Mouse (Mus musculus) brain, embryonic 14.5 days (tissue): ENCODE measurements around the gene Zpr1. TPM values are rescaled to one million over a fixed set of nuclear protein-coding genes. Genes with fewer than 3 reads are reported as not detected.
"Not testable (repeated sequence)": the region's sequence is repeated elsewhere in the genome, so short reads cannot be mapped to it uniquely, and the experiment has no call there.

Source experiments
- DNase-seq: peaks from one replicate; pipeline ENCODE4 v3.0.0-alpha.2; 2011; ENCODE audit warnings: low read depth
- CTCF ChIP-seq: fragments of 200-500 bp; IDR thresholded peaks from 2 replicates; pipeline ENCODE4 v1.5.1; 2012; ENCODE audit warnings: inconsistent platforms, mild to moderate bottlenecking, moderate library complexity, borderline replicate concordance; ENCODE audit not compliant: insufficient read depth, insufficient read length; ENCODE audit errors: extremely low read depth
- POLR2A ChIP-seq: fragments of 200-500 bp; IDR thresholded peaks from 2 replicates; pipeline ENCODE4 v1.6.1; 2012; ENCODE audit warnings: mild to moderate bottlenecking, inconsistent platforms, borderline replicate concordance; ENCODE audit not compliant: poor library complexity, insufficient read depth, insufficient read length, severe bottlenecking; ENCODE audit errors: extremely low read depth
- polyA plus RNA-seq: library from polyadenylated mRNA; depleted of rRNA; stranded (reverse); fragments of >200 nt; gene quantifications from 2 replicates; pipeline ENCODE4 v1.2.3, GENCODE M21; 2012

Zpr1 gene
- polyA plus RNA-seq, 1 experiment = 37.3 TPM

DNA sequence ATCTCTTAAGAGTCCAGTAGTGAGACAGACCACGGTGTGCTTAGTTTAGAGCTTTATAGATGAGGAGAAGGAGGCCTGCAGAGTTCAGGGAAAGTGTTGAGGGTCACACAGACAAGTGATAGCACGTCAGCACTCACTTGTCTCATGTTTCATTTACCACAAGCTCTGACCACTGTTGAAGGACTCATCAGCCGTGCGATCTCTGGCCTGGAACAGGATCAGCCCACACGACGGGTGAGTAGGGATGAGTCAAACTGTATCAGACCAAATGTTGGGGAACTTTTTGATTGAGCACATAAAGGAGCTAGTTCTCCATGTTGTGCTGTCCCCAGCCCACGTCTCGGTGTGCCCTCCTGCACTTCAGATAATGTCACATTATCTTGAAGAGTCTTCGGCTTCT, 1.6 kb downstream of the Zpr1 start:
- no peak for TF ChIP-seq POLR2A
- TF ChIP-seq CTCF = no peak
- DNase-seq = no peak

- DNase-seq = peak; percentile 95
- TF ChIP-seq CTCF (peak; percentile 58; the same call in 1 of the 2 replicates), POLR2A (peak; percentile 74; the same call in 1 of the 2 replicates)
These were observed 10.0 kb downstream of the Zpr1 start, which contains the start of gene Bud13 for GRCm38 (mm10) chr9:46282631-46283436. Bud13 (plus strand) TSS chr9:46283008.

DNA sequence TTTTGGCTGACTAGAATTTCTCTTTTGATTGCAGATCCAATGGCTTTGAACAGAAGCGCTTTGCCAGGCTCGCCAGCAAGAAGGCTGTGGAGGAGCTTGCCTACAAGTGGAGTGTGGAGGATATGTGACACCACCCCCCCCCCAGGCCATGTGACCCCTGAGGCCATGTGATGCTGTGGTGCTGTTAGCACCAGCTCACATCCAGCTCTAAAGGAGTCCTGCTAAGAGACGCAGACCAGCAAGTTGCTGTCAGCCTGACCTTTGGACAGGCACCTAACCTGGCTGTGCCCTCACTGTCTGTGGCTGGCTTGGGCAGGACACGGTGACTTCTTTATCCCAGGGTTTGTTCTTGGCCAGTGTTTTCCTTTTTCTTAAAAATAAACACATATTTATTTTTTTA, 25.5 kb downstream of the Zpr1 start:
- TF ChIP-seq CTCF (no peak), POLR2A (no peak)
- DNase-seq = no peak

DNA sequence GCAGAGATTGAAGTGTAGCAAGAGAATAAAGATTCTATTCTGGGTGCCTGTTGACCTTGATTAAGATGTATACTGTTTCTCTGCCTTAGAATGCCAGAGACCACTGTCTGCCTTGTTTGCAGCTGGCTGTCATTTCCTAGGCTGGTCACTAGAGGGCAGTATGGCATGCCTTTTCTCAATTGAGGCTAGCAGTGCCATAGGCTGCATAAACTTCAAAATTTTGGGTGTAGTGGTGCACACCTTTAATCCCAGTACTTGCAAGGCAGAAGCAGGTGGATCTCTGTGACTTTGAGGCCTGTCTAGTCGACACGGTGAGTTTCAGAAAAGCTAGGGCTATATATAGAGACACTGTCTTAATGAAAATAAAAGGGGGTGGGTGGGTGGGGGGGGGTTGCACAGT, 29.3 kb downstream of the Zpr1 start:
- TF ChIP-seq CTCF (peak; percentile 89; the same call in 1 of the 2 replicates), POLR2A (no peak)

DNA sequence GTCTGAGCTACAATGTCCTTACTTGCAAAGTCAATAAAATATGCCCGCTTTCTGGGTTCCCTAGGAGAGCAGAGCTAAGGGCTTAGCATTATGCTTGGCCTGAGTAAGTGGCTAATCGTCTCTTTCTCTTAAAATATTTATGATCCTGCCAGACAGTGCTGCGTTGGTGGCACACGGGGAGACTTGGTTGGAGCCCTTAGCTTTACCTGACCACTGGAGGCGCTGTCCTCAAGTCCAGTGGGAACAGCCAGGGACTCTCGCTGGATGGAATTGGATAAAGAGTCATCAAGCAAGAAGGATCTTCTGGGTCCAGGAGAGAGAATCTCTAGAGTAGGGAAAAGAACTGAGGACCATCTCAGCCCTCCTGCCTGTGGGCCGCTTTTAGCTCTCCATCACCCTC, 36.3 kb downstream of the Zpr1 start:
- peak; percentile 50 for DNase-seq
- no peak for TF ChIP-seq POLR2A
- TF ChIP-seq CTCF = peak; percentile 57

More for the DNA sequence above, 29.3 kb downstream of the Zpr1 start:
- peak; percentile 78 for DNase-seq

DNA sequence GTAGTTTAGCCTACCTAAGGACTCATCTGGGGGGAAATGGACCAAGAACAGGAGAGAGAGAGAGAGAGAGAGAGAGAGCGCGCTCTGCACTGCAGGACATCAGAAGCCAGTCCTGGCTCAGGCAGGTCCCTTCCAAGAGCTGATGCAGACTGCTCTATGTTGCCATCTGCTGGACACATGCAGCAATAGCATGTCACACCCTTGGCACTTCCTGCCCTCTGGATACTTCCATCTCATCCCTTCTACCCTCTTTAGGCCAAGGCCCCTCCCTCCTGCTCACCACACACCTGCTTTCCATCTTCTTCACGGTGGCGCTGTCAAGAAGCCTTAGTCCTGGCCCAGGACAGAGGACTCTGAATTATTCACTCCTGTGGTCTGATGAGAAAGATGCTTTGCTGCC, 41.6 kb downstream of the Zpr1 start:
- no peak for TF ChIP-seq POLR2A
- TF ChIP-seq CTCF = peak; percentile 95
- peak; percentile 81 for DNase-seq

DNA sequence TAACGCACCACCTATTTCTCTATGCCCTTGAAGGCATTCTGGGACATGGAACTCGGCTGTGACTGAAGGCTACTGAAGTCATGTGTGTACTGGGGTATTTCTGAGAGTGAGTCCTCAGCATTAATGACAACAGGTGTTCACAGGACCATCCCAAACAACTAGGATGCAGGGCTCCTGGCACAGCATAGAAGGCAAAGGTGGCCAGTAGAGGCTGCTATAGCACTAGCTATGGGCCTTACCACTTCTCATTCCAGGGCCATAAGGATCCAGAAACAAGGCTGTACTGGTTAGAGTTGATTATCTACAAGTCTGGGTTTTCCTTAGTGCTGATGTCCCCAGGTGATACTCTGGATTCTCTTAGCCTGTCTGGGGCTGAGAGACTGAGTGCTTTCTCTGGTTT, 42.1 kb downstream of the Zpr1 start:
- peak; percentile 47 for DNase-seq
- TF ChIP-seq POLR2A (no peak), CTCF (peak; percentile 25; the same call in 1 of the 2 replicates)

DNA sequence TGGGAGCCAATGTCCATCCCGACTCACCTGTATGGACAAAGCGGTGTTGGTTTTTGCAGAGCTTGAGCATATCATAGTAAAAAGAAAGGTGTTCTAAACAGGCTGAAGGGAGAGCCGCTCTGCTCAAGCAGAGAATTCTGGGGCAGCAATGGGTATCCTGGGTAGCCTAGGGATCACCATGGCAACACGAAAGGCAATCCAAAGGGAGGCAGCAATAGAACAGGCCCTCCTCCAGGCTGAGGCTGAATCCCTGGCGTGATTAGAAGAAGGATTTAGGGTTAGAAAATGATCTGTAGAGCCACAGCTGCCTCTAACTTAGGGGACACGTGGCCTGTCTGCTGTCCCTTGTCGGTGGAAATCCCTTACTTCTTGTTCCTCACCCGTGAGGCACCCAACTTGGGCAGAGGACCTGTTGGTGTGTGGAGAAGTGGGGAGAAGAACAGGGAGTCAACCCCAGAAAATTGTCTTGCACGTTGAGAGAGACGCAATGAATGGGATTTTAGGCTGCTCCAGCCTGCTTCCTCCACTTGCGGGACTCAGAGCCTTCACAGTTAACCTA, 43.0 kb downstream of the Zpr1 start:
- TF ChIP-seq CTCF = no peak
- TF ChIP-seq POLR2A = no peak
- DNase-seq = peak; percentile 81

- DNase-seq = peak; percentile 86
- TF ChIP-seq POLR2A = no peak
These were observed 43.5 kb downstream of the Zpr1 start for GRCm38 (mm10) chr9:46316388-46316787.

DNA sequence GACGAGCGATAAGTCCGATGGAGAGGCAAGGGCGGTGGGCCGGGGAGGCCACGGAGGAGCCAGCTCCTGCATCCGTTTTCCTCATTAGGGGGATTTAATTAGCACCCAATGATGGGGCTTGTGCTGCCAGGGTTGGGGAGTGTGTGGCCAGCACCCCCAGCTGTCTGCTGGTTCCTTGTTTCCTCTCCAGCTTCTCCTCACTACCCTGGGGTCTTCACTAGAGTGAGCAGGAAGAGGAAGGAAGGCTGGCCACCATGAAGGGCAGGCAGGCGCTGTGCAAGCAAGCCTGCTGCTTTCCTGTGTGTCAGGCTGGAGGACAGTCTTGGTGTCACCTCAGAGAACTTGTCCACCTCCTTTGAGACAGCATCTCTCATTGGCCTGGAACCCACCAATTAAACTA, 44.0 kb downstream of the Zpr1 start:
- TF ChIP-seq POLR2A = no peak
- TF ChIP-seq CTCF = no peak
- peak; percentile 74 for DNase-seq

- TF ChIP-seq CTCF = no peak
- no peak for TF ChIP-seq POLR2A
- no peak for DNase-seq
These were observed 45.1 kb downstream of the Zpr1 start for GRCm38 (mm10) chr9:46317957-46318356.

DNA sequence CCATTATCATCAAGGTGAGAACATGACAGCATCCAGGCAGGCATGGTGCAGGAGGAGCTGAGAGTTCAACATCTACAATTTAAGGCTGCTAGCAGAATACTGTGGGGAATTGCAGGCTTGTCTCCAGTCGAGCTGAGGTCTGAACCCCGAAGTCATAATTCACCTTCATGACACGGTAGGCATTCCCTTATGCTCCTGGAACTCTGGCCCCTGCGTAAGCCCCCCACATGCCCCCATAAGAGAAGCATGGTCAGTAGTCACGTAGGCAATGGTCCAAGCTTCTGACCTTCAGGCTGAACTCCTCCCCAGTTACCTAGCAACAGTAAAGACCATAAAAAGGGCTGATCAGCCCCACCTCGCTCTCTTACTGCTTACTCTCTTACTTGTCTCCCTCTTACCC, 47.0 kb downstream of the Zpr1 start, which contains the start of gene 4931429L15Rik:
4931429L15Rik (minus strand) TSS at position 101 of the 400 bp plus-strand sequence.
- not testable (repeated sequence) for DNase-seq

GRCm38 (mm10) chr9:46320461-46320860, 47.6 kb downstream of the Zpr1 start:
- no peak for TF ChIP-seq POLR2A
- no peak for TF ChIP-seq CTCF
- DNase-seq = no peak
